Mouse (Mus musculus) heart, embryonic 15.5 days (tissue): ENCODE results near the gene Armh3. TPM values are rescaled to one million over a fixed set of nuclear protein-coding genes. Genes with fewer than 3 reads are reported as not detected.

Experiments
- ATAC-seq: fragments of 200-750 bp; cut with Nextera tagmentation; replicated peaks from 2 replicates; pipeline ENCODE4 v1.8.0; 2017; ENCODE audit warnings: low read depth, moderate TSS enrichment; ENCODE audit not compliant: insufficient number of reproducible peaks, insufficient read depth, low FRiP score
- H3K27ac ChIP-seq: fragments of 300-500 bp; sonication (generic); 2 replicates; pipeline ENCODE4 v1.5.1; 2015; ENCODE audit warnings: mild to moderate bottlenecking, inconsistent platforms
- H3K27me3 ChIP-seq: fragments of 300-500 bp; sonication (generic); 2 replicates; pipeline ENCODE4 v1.6.1; 2015; ENCODE audit warnings: inconsistent platforms
- H3K36me3 ChIP-seq: fragments of 300-500 bp; sonication (generic); 2 replicates; pipeline ENCODE4 v1.6.1; 2015; ENCODE audit warnings: mild to moderate bottlenecking, inconsistent platforms
- H3K4me1 ChIP-seq: fragments of 300-500 bp; sonication (generic); replicated peaks from 2 replicates; pipeline ENCODE4 v1.6.1; 2015; ENCODE audit warnings: inconsistent platforms
- H3K4me2 ChIP-seq: fragments of 300-500 bp; sonication (generic); 2 replicates; pipeline ENCODE4 v1.6.1; 2015; ENCODE audit warnings: inconsistent platforms, mild to moderate bottlenecking, moderate library complexity
- H3K4me3 ChIP-seq: fragments of 300-500 bp; sonication (generic); 2 replicates; pipeline ENCODE4 v1.5.1; 2015; ENCODE audit warnings: mild to moderate bottlenecking, inconsistent platforms
- H3K9ac ChIP-seq: fragments of 300-500 bp; sonication (generic); 2 replicates; pipeline ENCODE4 v1.6.1; 2015; ENCODE audit warnings: mild to moderate bottlenecking, inconsistent platforms
- H3K9me3 ChIP-seq: fragments of 300-500 bp; sonication (generic); replicated peaks from 2 replicates; pipeline ENCODE4 v1.6.1; 2016; ENCODE audit warnings: inconsistent platforms
- WGBS: fragments of 180-500 bp; shearing (Covaris S2); methylation state at CpG from one replicate; pipeline ENCODE4 v1.1.7; 2015; ENCODE audit warnings: mixed read lengths; 5-methylcytosine and 5-hydroxymethylcytosine counted together
- polyA plus RNA-seq: library from polyadenylated mRNA; unstranded; fragments of >200 nt; fragmentation: Nextera tagmentation; extraction: Ambion mirVana; gene quantifications from 2 replicates; pipeline ENCODE4 v1.2.1, GENCODE M21; 2015

Gene Armh3
- polyA plus RNA-seq, 1 experiment from 2014 or later = 12.2 TPM

DNA sequence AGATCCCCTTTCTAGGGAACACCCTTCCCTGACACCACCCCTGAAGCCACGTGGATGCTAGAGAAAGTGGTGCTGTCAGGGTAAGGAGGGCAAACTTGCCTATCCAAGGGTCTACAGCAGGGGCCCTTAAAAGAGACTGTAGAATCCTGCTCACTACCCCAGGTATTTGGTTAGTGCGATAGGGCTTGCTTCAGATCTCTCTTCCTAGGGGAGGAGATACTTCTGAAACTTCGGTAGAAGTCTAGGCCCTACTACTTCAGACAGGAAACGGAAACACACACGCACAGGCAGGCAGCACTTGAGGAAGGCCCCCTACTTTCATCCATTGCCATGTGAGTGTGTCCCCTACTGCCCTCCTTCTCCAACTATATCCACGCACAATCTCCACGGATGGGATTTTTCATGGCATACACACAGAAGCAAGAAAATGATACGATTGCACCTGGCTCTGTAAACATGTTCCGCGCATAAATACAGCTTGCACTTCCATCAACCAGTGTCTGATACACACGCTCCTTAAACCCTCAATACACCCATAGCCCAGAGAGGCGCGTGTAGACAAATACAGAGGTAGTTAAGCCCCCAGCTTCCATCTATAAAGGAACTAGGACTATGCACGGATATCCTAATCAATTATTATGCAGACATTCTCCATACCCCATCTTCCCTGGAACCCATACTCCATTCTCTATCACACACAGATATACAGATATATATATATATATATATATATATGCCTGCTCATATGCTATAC is 42.0 kb upstream of the Armh3 start:
- Histone ChIP-seq H3K9ac (peak overlapping the region; percentile 82), H3K27me3 (no peaks in the 10 kb centered on the region), H3K4me3 (peak overlapping the region; percentile 74), H3K9me3 (no peaks in the 10 kb centered on the region), H3K4me1 (peaks cover 74% of the 10 kb centered on the region), H3K36me3 (peaks cover 12% of the 10 kb centered on the region), H3K27ac (peak overlapping the region; percentile 98), H3K4me2 (peak overlapping the region; percentile 85)
- no peak for ATAC-seq
- 36% methylated on average over 14 of the region's 14 CpGs for WGBS

DNA sequence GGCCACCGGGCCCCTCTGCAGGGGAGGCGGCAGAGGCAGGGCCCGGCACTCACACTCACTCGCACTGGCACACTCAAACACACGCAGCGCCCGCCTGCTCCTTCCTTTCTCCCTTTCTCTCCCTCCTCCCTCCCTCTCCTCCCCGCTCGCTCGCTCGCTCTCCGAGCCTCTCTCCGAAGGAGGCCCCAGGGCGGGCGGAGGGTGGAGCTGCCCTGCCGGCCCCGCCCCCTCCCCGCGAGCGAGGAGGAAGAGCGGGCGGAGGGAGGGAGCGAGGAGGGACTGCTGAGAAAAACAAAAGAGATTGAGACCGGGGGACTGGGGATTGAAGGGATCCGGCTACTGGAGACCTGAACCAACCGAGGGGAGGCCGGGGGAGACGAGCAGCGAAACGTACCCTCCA is 41.2 kb upstream of the Armh3 start:
- H3K4me1 ChIP-seq = peaks cover 74% of the 10 kb centered on the region

DNA sequence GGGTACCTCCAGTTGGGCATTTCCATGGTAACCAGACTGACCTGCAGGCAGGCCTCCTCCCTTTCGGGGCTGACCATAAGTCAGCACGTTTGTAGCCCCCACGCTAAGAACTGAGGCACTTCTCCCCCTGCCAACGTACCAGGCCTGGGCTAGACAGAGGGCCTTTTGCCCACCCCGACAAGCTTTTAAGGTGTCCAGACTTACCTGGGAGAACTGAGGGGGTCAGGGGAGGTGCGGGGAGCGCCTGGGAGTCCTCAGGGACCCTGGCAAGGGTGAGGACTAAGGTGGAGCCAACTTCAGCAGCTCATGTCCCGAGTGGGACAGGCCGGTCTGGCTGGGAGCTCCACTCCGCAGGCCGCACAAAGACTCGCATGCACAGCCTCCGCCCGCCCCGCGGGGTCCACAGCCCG is 40.6 kb upstream of the Armh3 start:
- Histone ChIP-seq H3K27ac (peak overlapping the region; percentile 98), H3K4me1 (peaks cover 70% of the 10 kb centered on the region), H3K4me2 (peak overlapping the region; percentile 85), H3K9ac (peak overlapping the region; percentile 82), H3K36me3 (peaks cover 27% of the 10 kb centered on the region), H3K27me3 (no peaks in the 10 kb centered on the region), H3K9me3 (no peaks in the 10 kb centered on the region), H3K4me3 (peak overlapping the region; percentile 74)
- under 1% methylated on average over 17 of the region's 17 CpGs for WGBS
- no peak for ATAC-seq

More for the DNA sequence above, 41.2 kb upstream of the Armh3 start:
- no peaks in the 10 kb centered on the region for H3K27me3 ChIP-seq
- WGBS = 2% methylated on average over 26 of the region's 30 CpGs
- H3K9me3 ChIP-seq = no peaks in the 10 kb centered on the region
- H3K4me3 ChIP-seq = peak overlapping the region; percentile 74
- H3K27ac ChIP-seq = peak overlapping the region; percentile 98
- ATAC-seq = peak; percentile 83
- peak overlapping the region; percentile 82 for H3K9ac ChIP-seq
- H3K36me3 ChIP-seq = peaks cover 20% of the 10 kb centered on the region
- H3K4me2 ChIP-seq = peak overlapping the region; percentile 85

DNA sequence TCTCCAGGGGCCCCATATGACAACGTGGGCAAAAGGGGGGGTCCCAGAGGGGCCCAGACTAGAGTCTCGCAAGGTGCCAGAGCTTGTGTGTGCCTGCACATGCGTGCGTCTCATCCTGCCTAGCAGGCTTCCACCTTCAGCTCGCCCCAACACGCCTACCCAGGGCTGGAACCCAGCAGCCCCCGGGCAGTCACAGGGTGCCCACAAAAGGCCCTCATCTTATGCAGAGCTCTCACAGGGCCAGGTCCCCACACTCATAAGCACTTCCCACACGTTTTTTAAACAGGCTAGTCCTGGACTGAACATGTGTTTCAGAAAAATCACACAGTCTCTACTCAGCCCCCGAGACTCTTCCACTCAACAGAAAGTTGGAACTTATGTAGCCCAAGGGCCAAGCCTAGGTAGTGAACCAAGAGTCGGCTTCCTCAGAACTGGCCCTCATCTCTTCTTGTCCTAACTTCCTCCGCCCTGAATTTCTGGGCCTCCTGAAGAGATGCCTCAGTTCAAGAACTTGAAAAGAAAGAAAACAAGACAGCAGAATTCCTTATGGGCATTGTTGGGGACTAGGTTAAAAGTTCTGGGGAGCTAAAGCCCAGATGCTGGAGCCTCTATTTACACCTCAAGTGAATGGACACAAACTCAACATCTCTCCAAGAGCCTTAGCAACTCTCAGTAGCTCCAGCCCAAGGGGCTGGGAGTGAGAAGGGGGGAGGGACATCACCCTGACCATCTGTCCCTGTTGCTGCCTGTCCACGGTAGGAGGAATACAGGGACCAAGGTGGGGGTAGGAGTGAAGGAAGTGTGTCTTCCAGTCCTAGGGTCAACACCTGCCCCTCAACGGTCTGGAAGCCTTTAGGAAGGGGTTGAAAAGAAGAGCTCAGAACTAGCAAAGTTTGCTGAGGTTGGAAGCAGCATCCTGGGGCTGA is 39.9 kb upstream of the Armh3 start:
- Histone ChIP-seq H3K9me3 (no peaks in the 10 kb centered on the region), H3K27ac (peak overlapping the region; percentile 98), H3K4me1 (peaks cover 63% of the 10 kb centered on the region), H3K9ac (peak overlapping the region; percentile 82), H3K4me3 (peak overlapping the region; percentile 74), H3K36me3 (peaks cover 33% of the 10 kb centered on the region), H3K27me3 (no peaks in the 10 kb centered on the region), H3K4me2 (peak overlapping the region; percentile 85)
- ATAC-seq = no peak
- WGBS = 9% methylated on average over 13 of the region's 13 CpGs

DNA sequence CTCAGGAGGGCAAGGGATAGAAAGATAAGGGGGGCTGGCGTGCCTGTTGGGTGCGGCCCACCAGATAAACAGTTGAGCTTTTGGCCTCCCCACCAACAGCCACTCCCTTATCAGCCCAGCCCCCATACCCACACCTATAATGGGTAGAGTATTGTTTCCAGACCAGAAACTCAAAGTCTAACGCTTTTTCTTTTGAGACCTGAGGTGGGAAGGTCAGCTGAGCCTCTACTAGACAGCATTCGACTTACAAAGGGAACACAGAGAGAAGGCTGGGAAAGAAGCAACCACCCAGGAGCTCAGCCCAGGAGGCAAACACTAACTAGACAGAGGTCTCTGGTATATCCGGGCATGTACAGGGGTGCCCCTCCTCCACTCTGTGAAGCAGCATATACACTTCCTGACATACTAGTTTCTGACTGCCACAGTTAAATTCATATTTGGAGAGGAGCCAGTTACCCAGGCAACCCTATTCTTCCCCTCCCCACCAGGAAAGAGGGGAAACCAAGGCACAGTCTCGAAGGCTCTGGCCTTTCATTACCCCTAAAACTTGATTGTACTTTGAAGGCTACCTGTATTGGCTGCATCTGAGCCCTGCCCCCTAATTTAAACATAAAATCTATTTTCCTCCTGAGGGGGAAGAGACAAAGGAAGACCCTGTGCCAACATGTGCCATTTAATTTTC is 39.1 kb upstream of the Armh3 start:
- WGBS = 12% methylated on average over 6 of the region's 6 CpGs
- peak overlapping the region; percentile 74 for H3K4me3 ChIP-seq
- peaks cover 41% of the 10 kb centered on the region for H3K36me3 ChIP-seq

DNA sequence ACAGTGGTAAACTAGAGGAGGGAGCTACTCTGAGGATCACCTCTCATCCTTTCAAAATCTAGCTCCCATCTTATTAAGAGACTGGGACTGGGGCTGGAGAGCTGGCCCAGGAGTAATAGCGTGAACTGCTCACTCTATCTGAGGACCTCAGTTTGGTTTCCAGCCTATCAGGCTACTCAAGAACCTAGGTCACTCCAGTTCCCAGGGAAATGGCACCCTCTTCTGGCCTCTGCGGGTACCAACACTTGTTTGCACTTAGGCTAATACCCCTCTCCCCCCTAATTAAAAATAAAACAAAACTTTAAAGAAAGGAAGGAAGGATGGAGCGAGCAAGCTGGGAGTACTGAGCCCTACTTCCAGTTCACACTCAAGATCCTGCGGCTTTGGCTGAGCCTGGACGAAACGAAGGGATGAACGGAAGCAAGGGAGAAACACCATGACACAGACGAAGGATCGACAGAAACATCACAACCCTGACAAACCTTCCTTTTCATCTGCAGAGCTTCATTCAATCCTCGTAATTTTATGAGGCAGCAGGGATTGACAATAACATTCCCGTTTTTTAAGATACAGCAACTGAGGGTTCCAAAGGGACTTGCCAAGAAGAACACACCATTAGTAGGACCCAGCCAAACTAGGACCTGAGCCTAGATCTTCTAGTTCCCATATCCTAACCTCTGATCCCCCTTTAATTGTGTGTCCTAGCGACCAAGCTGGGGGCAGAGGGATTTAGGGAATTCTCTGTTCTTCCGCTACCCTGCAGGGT is 38.4 kb upstream of the Armh3 start:
- peaks cover 48% of the 10 kb centered on the region for H3K36me3 ChIP-seq

More for the DNA sequence above, 39.1 kb upstream of the Armh3 start:
- ATAC-seq = no peak
- Histone ChIP-seq H3K4me2 (peak overlapping the region; percentile 85), H3K27me3 (no peaks in the 10 kb centered on the region), H3K4me1 (peaks cover 55% of the 10 kb centered on the region), H3K9me3 (no peaks in the 10 kb centered on the region), H3K9ac (peak overlapping the region; percentile 82), H3K27ac (peak overlapping the region; percentile 98)

DNA sequence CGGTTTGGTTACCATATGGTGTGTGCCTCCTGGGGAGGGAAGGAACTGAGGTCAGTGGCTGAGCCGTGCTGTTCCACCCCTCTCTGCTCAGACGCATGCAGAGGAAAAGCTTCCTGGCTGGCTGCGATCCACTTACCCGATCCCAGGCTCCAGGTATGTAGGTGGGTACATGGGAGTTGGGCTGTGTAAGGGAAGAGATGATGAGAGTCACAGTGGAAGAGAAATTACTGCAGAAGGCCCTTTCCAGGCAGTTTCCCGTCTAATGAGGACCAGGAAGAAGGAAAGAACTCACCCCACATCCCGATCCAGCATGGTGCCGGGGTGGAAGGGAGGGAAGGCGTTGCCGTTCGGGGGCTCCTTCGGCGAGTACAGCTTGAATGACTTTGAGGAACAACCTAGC is 37.7 kb upstream of the Armh3 start:
- Histone ChIP-seq H3K4me1 (peaks cover 41% of the 10 kb centered on the region), H3K27ac (no peak overlapping the region), H3K4me3 (0 out of 2 replicates have a peak overlapping the region, but pooled peaks have one; percentile 74), H3K9ac (no peak overlapping the region), H3K27me3 (no peaks in the 10 kb centered on the region), H3K36me3 (peaks cover 54% of the 10 kb centered on the region), H3K4me2 (no peak overlapping the region), H3K9me3 (no peaks in the 10 kb centered on the region)
- ATAC-seq = no peak
- 87% methylated on average over 13 of the region's 13 CpGs for WGBS

More for the DNA sequence above, 38.4 kb upstream of the Armh3 start:
- no peaks in the 10 kb centered on the region for H3K9me3 ChIP-seq
- H3K9ac ChIP-seq = peak overlapping the region; percentile 82; the same call in 1 of the 2 replicates
- H3K27me3 ChIP-seq = no peaks in the 10 kb centered on the region
- H3K4me3 ChIP-seq = peak overlapping the region; percentile 74
- no peak for ATAC-seq
- peak overlapping the region; percentile 85 for H3K4me2 ChIP-seq
- peaks cover 48% of the 10 kb centered on the region for H3K4me1 ChIP-seq
- H3K27ac ChIP-seq = peak overlapping the region; percentile 98
- WGBS = 72% methylated on average over 13 of the region's 13 CpGs

DNA sequence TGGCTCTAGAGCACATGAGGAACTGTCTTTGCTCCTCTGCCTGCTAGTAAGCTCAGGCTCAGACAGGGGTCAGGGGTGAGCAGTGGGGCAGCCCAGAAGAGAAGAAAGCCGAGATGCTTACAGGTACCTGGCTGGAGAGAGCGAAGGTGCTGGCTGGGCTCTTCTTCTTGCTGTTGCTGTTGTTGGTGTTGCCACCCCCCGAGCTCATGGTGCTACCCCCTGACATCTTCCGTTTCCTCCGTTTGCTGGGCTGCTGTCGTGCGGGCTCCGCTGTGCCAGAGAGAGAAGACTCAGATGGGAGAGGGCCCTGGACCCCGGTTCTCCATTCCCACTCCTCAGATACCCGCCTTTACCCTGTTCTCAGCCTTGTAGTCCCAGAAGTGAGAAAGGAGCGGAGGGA is 35.6 kb upstream of the Armh3 start:
- Histone ChIP-seq H3K4me2 (no peak overlapping the region), H3K4me3 (no peak overlapping the region), H3K4me1 (peaks cover 27% of the 10 kb centered on the region), H3K9ac (no peak overlapping the region), H3K27me3 (no peaks in the 10 kb centered on the region), H3K27ac (no peak overlapping the region), H3K9me3 (0 out of 2 replicates have a peak, but pooled peaks cover 5% of the 10 kb centered on the region), H3K36me3 (peaks cover 63% of the 10 kb centered on the region)
- WGBS = 95% methylated on average over 11 of the region's 11 CpGs
- ATAC-seq = no peak

DNA sequence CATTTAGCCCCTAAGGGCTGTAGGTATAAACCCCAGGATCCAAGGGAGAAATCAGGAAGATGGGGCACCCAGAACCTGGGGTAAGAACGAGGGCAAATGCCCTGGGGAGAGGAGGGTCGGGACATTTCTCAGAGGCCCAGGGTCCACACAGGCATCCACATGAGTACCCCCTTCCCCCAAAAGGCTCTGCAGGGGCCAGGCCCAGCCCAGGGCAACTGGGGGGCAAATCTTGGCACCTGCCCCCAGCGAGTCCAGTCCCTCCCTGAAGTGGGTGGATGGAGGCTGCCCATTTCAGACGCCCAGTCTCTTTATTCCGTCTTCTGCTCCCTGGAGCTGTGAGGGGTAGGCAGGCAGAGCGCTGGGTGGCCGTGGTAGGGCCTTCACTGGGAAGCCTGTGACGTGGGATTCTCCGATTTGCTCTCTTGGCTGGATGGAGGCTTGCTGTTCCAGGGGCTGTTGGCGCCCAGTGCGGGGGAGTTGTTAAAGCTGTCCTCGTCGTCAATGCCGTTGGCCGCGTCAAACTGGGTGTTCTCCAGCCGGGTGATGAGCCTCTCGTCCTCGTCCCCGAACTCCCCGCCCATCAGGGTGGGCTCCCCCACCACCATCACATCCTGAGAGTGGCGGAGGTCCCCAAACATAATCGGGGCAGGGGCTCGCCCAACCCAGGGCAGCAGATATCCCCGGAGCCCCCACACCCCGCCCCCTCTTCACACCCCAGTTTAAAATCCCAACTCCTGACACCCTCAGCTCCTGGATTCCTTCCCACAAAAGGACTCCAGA is 34.6 kb upstream of the Armh3 start:
- H3K4me1 ChIP-seq = peaks cover 19% of the 10 kb centered on the region
- 80% methylated on average over 26 of the region's 26 CpGs for WGBS
- H3K4me2 ChIP-seq = no peak overlapping the region
- H3K9ac ChIP-seq = no peak overlapping the region
- no peak for ATAC-seq
- 0 out of 2 replicates have a peak, but pooled peaks cover 6% of the 10 kb centered on the region for H3K9me3 ChIP-seq
- H3K36me3 ChIP-seq = peaks cover 63% of the 10 kb centered on the region
- H3K27me3 ChIP-seq = no peaks in the 10 kb centered on the region
- H3K27ac ChIP-seq = no peak overlapping the region
- no peak overlapping the region for H3K4me3 ChIP-seq
